Comparison of ENCODE assay signal across 8 mouse cellular contexts in the genomic region with DNA sequence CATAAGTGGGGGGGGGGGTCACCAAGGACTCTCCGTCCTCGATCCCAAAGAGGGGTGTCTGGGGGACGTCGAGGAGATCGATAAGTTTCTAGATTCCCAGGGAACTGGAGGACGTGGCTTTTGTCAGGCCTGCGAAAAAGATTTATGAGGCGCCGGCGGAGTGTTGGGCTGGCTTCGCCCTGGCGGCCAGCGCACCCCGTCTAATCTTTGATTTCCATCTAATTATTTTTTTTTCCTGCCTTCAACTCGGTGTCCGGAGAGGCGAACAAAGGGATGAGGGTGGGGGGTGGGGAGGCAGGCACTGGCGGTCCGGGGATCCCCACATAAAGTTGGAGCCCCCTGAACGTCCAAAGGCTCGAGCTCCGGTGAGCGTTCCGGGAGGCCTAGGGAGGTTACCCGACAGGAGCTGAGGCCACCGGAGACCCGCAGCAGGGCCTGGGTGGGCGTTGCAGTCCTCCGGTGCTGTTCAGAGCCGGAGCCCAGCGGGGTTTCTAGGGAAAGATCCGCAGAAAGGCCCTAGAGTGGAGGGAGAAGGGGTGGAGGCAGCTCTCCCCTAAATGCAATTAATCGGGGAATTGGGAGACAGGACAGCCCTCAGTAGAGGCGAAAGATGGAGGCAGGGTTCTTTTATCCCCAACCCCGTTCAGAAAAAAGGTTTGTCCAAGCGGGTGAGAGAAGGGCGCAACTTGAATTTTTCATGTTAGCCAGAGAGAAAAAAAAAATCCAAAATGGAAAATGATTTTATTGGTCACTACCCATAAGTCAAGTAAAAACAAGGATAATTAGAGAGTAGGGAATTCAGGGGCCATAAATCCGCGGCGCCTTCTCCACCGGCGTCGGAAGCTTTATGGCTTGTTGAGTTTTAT. TPM values are rescaled to one million over a fixed set of nuclear protein-coding genes. Genes with fewer than 3 reads are reported as not detected.
DNase-seq lines count a peak whose midpoint lies in the region; ATAC-seq and TF ChIP-seq lines count a peak whose summit lies in the region.

No protein-coding gene starts in this region.

- H3K9ac ChIP-seq in heart, adult 2 months (ENCODE audit: low read depth, low read length), result peak overlapping the region; percentile 96
- peak overlapping the region; percentile 93 for H3K9ac ChIP-seq in hindbrain, embryonic 12.5 days
- peak overlapping the region; percentile 87 for H3K9ac ChIP-seq in limb, embryonic 15.5 days
- H3K9ac ChIP-seq in neural tube, embryonic 11.5 days (ENCODE audit: low read length), result peak overlapping the region; percentile 99

- peaks cover 15% of the 10 kb centered on the region for H3K4me1 ChIP-seq in heart, adult 2 months (ENCODE audit: control insufficient read depth, insufficient read depth, low read length)
- H3K4me1 ChIP-seq in hindbrain, embryonic 12.5 days, result peaks cover 57% of the 10 kb centered on the region
- peaks cover 62% of the 10 kb centered on the region for H3K4me1 ChIP-seq in limb, embryonic 15.5 days
- peaks cover 37% of the 10 kb centered on the region for H3K4me1 ChIP-seq in neural tube, embryonic 11.5 days (ENCODE audit: control insufficient read depth, insufficient read depth, low read length)

- TF ChIP-seq EP300 in heart, adult 2 months (IDR thresholded peaks at IDR 0.05; ENCODE audit: insufficient read depth, low read depth, low read length), result no peak

- peak overlapping the region; percentile 92 for H3K4me3 ChIP-seq in heart, adult 2 months
- peak overlapping the region; percentile 61 for H3K4me3 ChIP-seq in hindbrain, embryonic 12.5 days
- H3K4me3 ChIP-seq in limb, embryonic 15.5 days, result peak overlapping the region; percentile 76
- H3K4me3 ChIP-seq in neural tube, embryonic 11.5 days (ENCODE audit: low read depth, low read length), result peak overlapping the region; percentile 82

- H3K27ac ChIP-seq in heart, adult 2 months, result peak overlapping the region; percentile 99
- H3K27ac ChIP-seq in hindbrain, embryonic 12.5 days, result peak overlapping the region; percentile 98
- H3K27ac ChIP-seq in limb, embryonic 15.5 days, result peak overlapping the region; percentile 95
- H3K27ac ChIP-seq in neural tube, embryonic 11.5 days (ENCODE audit: low read depth, low read length), result peak overlapping the region; percentile 99

- no peaks in the 10 kb centered on the region for H3K36me3 ChIP-seq in heart, adult 2 months (ENCODE audit: control insufficient read depth, insufficient read depth, low read length)
- H3K36me3 ChIP-seq in hindbrain, embryonic 12.5 days, result no peaks in the 10 kb centered on the region
- no peaks in the 10 kb centered on the region for H3K36me3 ChIP-seq in limb, embryonic 15.5 days
- no peaks in the 10 kb centered on the region for H3K36me3 ChIP-seq in neural tube, embryonic 11.5 days (ENCODE audit: control insufficient read depth, insufficient read depth, low read length)

- H3K4me2 ChIP-seq in hindbrain, embryonic 12.5 days (replicated peaks), result peak overlapping the region; percentile 96
- peak overlapping the region; percentile 79 for H3K4me2 ChIP-seq in limb, embryonic 15.5 days
- peak overlapping the region; percentile 99 for H3K4me2 ChIP-seq in neural tube, embryonic 11.5 days (ENCODE audit: low read depth)

- no peaks in the 10 kb centered on the region for H3K27me3 ChIP-seq in heart, adult 2 months (ENCODE audit: control insufficient read depth, insufficient read depth, low read length)
- 0 out of 2 replicates have a peak, but pooled peaks cover 4% of the 10 kb centered on the region for H3K27me3 ChIP-seq in hindbrain, embryonic 12.5 days
- no peaks in the 10 kb centered on the region for H3K27me3 ChIP-seq in limb, embryonic 15.5 days
- H3K27me3 ChIP-seq in neural tube, embryonic 11.5 days (ENCODE audit: control insufficient read depth, insufficient read depth, low read length), result no peaks in the 10 kb centered on the region

- no peak for TF ChIP-seq CTCF in heart, adult 2 months (IDR thresholded peaks at IDR 0.05)

- no peaks in the 10 kb centered on the region for H3K9me3 ChIP-seq in hindbrain, embryonic 12.5 days (replicated peaks)
- no peaks in the 10 kb centered on the region for H3K9me3 ChIP-seq in limb, embryonic 15.5 days
- no peaks in the 10 kb centered on the region for H3K9me3 ChIP-seq in neural tube, embryonic 11.5 days (ENCODE audit: control insufficient read depth, low read length)

- 8% methylated on average over 43 of the region's 43 CpGs for WGBS in heart, adult 2 months
- WGBS in hindbrain, embryonic 12.5 days, result 2% methylated on average over 43 of the region's 43 CpGs
- 1% methylated on average over 43 of the region's 43 CpGs for WGBS in limb, embryonic 15.5 days
- WGBS in neural tube, embryonic 11.5 days, result under 1% methylated on average over 43 of the region's 43 CpGs

- ATAC-seq in hindbrain, embryonic 12.5 days (ENCODE audit: low FRiP score), result no peak
- ATAC-seq in limb, embryonic 15.5 days (ENCODE audit: insufficient number of reproducible peaks, low FRiP score, low TSS enrichment, low read depth), result no peak
- no peak for ATAC-seq in neural tube, embryonic 11.5 days (ENCODE audit: insufficient read depth, low FRiP score, low TSS enrichment)

- intact Hi-C loops in heart, adult 2 months (cut with DNase I), result loop anchor here (1.0 to 5.0 kb wide), 3 partner anchors 37 to 165 kb away; partner anchors contain the start of gene Slc38a10

- H3K79me2 ChIP-seq in heart, adult 2 months (replicated peaks; ENCODE audit: control insufficient read depth, insufficient read depth, low read length), result no peaks in the 10 kb centered on the region

- DNase-seq in heart, adult 2 months, result peak; percentile 47 to 69
- DNase-seq in heart, adult 9 months (ENCODE audit: low spot score in 2 of 2), result no peak
- peak; percentile 79 for DNase-seq in embryo, embryonic 9.5 days (ENCODE audit: extremely low spot score)
- DNase-seq in neural tube, embryonic 11.5 days (ENCODE audit: low spot score), result peak; percentile 77
- no peak for DNase-seq in right cerebral cortex, adult 18-20 months
- no peak for DNase-seq in thymus, postnatal 4 days

- TF ChIP-seq POLR2A in heart, adult 2 months (IDR thresholded peaks at IDR 0.05; ENCODE audit: insufficient read depth, low read depth, low read length), result no peak

RNA-seq across cellular contexts. Expression of gene Slc38a10, which starts 36.3 kb away (rescaled TPM):
- total RNA-seq in heart, adult 2 months (2021), result 10 to 100 TPM; 83.1 to 89.6 TPM
- 84.5 and 128 TPM in 2 replicates for polyA plus RNA-seq in heart, adult 2 months (2012; rRNA removed)
- 121 and 125 TPM in 2 replicates for polyA plus RNA-seq in hindbrain, embryonic 12.5 days (2016; fragmentation: Nextera tagmentation; extraction: Ambion mirVana)
- polyA plus RNA-seq in limb, embryonic 15.5 days (2015; fragmentation: Nextera tagmentation; extraction: Ambion mirVana), result 96.1 and 101 TPM in 2 replicates
- polyA plus RNA-seq in neural tube, embryonic 11.5 days (2014; fragmentation: Nextera tagmentation; extraction: Ambion mirVana), result 74.2 and 79.1 TPM in 2 replicates

RNA-seq across cellular contexts. Expression of gene Bahcc1, which starts 45.3 kb away (rescaled TPM):
- total RNA-seq in heart, adult 2 months (2021), result 1 to 10 TPM; 5.4 to 9.7 TPM
- polyA plus RNA-seq in heart, adult 2 months (2012; rRNA removed), result 5.9 and 6.4 TPM in 2 replicates
- 21.9 and 23.8 TPM in 2 replicates for polyA plus RNA-seq in hindbrain, embryonic 12.5 days (2016; fragmentation: Nextera tagmentation; extraction: Ambion mirVana)
- polyA plus RNA-seq in limb, embryonic 15.5 days (2015; fragmentation: Nextera tagmentation; extraction: Ambion mirVana), result 5.8 and 6.7 TPM in 2 replicates
- polyA plus RNA-seq in neural tube, embryonic 11.5 days (2014; fragmentation: Nextera tagmentation; extraction: Ambion mirVana), result 19.7 and 22.7 TPM in 2 replicates

Comparison
In these comparisons a context has a peak if more than half of its experiments do, and no peak if none do; other contexts are left out.
1. DNase-seq: peak in heart, adult 2 months (2 of 2), embryo, embryonic 9.5 days (single experiment) and neural tube, embryonic 11.5 days (single experiment); none in heart, adult 9 months (0 of 2), right cerebral cortex, adult 18-20 months (single experiment) and thymus, postnatal 4 days (single experiment).
2. Peak in every context shown above with its lines, with median percentiles within 50 percentile points of each other: H3K27ac ChIP-seq, H3K4me3 ChIP-seq, H3K9ac ChIP-seq and H3K4me2 ChIP-seq.